Mouse (Mus musculus) common myeloid progenitor, adult 5-6 weeks (primary cell): ENCODE data around the gene Mien1. TPM values are rescaled to one million over a fixed set of nuclear protein-coding genes. Genes with fewer than 3 reads are reported as not detected.

Source experiments
- ATAC-seq: replicated peaks from 2 replicates; pipeline ENCODE4 v1.8.0; 2016; ENCODE audit warnings: low read depth, mild to moderate bottlenecking, moderate TSS enrichment, inconsistent platforms; ENCODE audit not compliant: poor library complexity, severe bottlenecking
- total RNA-seq: library from RNA; stranded (forward); fragments of 200-1000, 187-1606 nt; gene quantifications from 2 replicates; pipeline ENCODE4 v1.2.3, GENCODE M21; 2017

The Mien1 gene
- 16.1 and 24.4 TPM in 2 replicates for total RNA-seq

- ATAC-seq: peak; percentile 92
Measured at GRCm38 (mm10) chr11:98438331-98439158, at the start of gene Mien1. Gene Mien1, minus strand, starts transcription at chr11:98438991.

GRCm38 (mm10) chr11:98487526-98488040 lies 48.8 kb upstream of the Mien1 start:
- ATAC-seq: no peak

GRCm38 (mm10) chr11:98485749-98486148 lies 47.0 kb upstream of the Mien1 start:
- ATAC-seq: no peak

GRCm38 (mm10) chr11:98482067-98482466 lies 43.3 kb upstream of the Mien1 start:
- no peak for ATAC-seq

- 0 out of 2 replicates have a peak, but pooled peaks have one; percentile 32 for ATAC-seq
Measured at GRCm38 (mm10) chr11:98481231-98481630, 42.4 kb upstream of the Mien1 start.

- no peak for ATAC-seq
Measured at GRCm38 (mm10) chr11:98479940-98480497, 41.2 kb upstream of the Mien1 start.

- ATAC-seq: no peak
Measured at GRCm38 (mm10) chr11:98479026-98479939, 40.5 kb upstream of the Mien1 start.

GRCm38 (mm10) chr11:98477011-98477701 lies 38.4 kb upstream of the Mien1 start:
- no peak for ATAC-seq

- no peak for ATAC-seq
Measured at GRCm38 (mm10) chr11:98476434-98476807, 37.6 kb upstream of the Mien1 start.

- no peak for ATAC-seq
Measured at GRCm38 (mm10) chr11:98475630-98476433, 37.0 kb upstream of the Mien1 start.

GRCm38 (mm10) chr11:98474967-98475366 lies 36.2 kb upstream of the Mien1 start:
- ATAC-seq: no peak

- ATAC-seq: no peak
Measured at GRCm38 (mm10) chr11:98473916-98474479, 35.2 kb upstream of the Mien1 start.

GRCm38 (mm10) chr11:98472696-98473095 lies 33.9 kb upstream of the Mien1 start:
- ATAC-seq: no peak

GRCm38 (mm10) chr11:98470795-98471194 lies 32.0 kb upstream of the Mien1 start:
- no peak for ATAC-seq

GRCm38 (mm10) chr11:98469761-98470714 lies 31.2 kb upstream of the Mien1 start:
- ATAC-seq: 0 out of 2 replicates have a peak, but pooled peaks have one; percentile 29

- ATAC-seq: no peak
Measured at GRCm38 (mm10) chr11:98464516-98464915, 25.7 kb upstream of the Mien1 start.

GRCm38 (mm10) chr11:98463911-98464310 lies 25.1 kb upstream of the Mien1 start:
- no peak for ATAC-seq

GRCm38 (mm10) chr11:98462255-98462654 lies 23.5 kb upstream of the Mien1 start:
- no peak for ATAC-seq
